ENCODE assay signal across 9 mouse cellular contexts in genomic region chr16:21793080-21793810, GRCm38 (mm10). TPM values are rescaled to one million over a fixed set of nuclear protein-coding genes. Genes with fewer than 3 reads are reported as not detected.
DNase-seq lines count a peak whose midpoint lies in the region; ATAC-seq and TF ChIP-seq lines count a peak whose summit lies in the region.
"Not testable (repeated sequence)": the region's sequence is repeated elsewhere in the genome, so short reads cannot be mapped to it uniquely, and the experiment has no call there.
"Had no signal": no experiment of that assay in that cellular context is flagged by ENCODE, and none has a peak within 500 bp of the region (broad histone marks: within the 10 kb centered on the region; RNA-seq: fewer than 3 reads in every experiment).

No protein-coding gene starts in this region.

- peak overlapping the region; percentile 83 for H3K4me3 ChIP-seq in forebrain, embryonic 14.5 days (ENCODE audit: low read depth, low read length)
- H3K4me3 ChIP-seq in heart, embryonic 16.5 days (ENCODE audit: low read length): peak overlapping the region; percentile 84
- peak overlapping the region; percentile 65 for H3K4me3 ChIP-seq in intestine, postnatal 0 days (ENCODE audit: low read depth, low read length)
- not testable (repeated sequence) for H3K4me3 ChIP-seq in liver, adult 2 months (ENCODE audit: insufficient read depth, low read depth, low read length)
- peak overlapping the region; percentile 100 for H3K4me3 ChIP-seq in megakaryocyte, embryonic 14.5 days (replicated peaks)
- peak overlapping the region; percentile 83 for H3K4me3 ChIP-seq in neural tube, embryonic 14.5 days (ENCODE audit: low read depth, low read length)

- H3K9me3 ChIP-seq in forebrain, embryonic 14.5 days (replicated peaks; ENCODE audit: control insufficient read depth, low read length); heart, embryonic 16.5 days (replicated peaks; ENCODE audit: control insufficient read depth, low read length); intestine, postnatal 0 days (ENCODE audit: control insufficient read depth); megakaryocyte, embryonic 14.5 days; neural tube, embryonic 14.5 days (ENCODE audit: control insufficient read depth, low read length): not testable (repeated sequence)

- TF ChIP-seq CTCF in intestine, postnatal 0 days (IDR thresholded peaks at IDR 0.05; ENCODE audit: low read depth); liver, adult 2 months (IDR thresholded peaks at IDR 0.05; ENCODE audit: low read depth, low read length): not testable (repeated sequence)

- 47% methylated on average over 2 of the region's 2 CpGs for WGBS in forebrain, embryonic 14.5 days
- 27% methylated on average over 2 of the region's 2 CpGs for WGBS in heart, embryonic 16.5 days
- 19% methylated on average over 2 of the region's 2 CpGs for WGBS in intestine, postnatal 0 days
- 34% methylated on average over 2 of the region's 2 CpGs for WGBS in liver, adult 2 months
- WGBS in neural tube, embryonic 14.5 days: 40% methylated on average over 2 of the region's 2 CpGs

- TF ChIP-seq POLR2A in liver, adult 2 months (IDR thresholded peaks at IDR 0.05; ENCODE audit: extremely low read depth, insufficient read depth, low read length): not testable (repeated sequence)

- not testable (repeated sequence) for H3K27me3 ChIP-seq in forebrain, embryonic 14.5 days (replicated peaks; ENCODE audit: control insufficient read depth, insufficient read depth, low read length); heart, embryonic 16.5 days (ENCODE audit: control insufficient read depth, insufficient read depth, low read length); intestine, postnatal 0 days (replicated peaks; ENCODE audit: control insufficient read depth, insufficient read depth, low read length); liver, adult 2 months (ENCODE audit: control insufficient read depth, insufficient read depth, low read length); megakaryocyte, embryonic 14.5 days (replicated peaks); neural tube, embryonic 14.5 days (ENCODE audit: control insufficient read depth, insufficient read depth, low read length)

- not testable (repeated sequence) for H3K79me2 ChIP-seq in liver, adult 2 months (ENCODE audit: control insufficient read depth, insufficient read depth, low read length)

- not testable (repeated sequence) for H3K36me3 ChIP-seq in forebrain, embryonic 14.5 days (ENCODE audit: control insufficient read depth, insufficient read depth, low read length); heart, embryonic 16.5 days (ENCODE audit: control insufficient read depth, insufficient read depth); intestine, postnatal 0 days (ENCODE audit: control insufficient read depth, insufficient read depth); liver, adult 2 months (ENCODE audit: control insufficient read depth, insufficient read depth, low read length); neural tube, embryonic 14.5 days (ENCODE audit: control insufficient read depth, insufficient read depth, low read length)
- H3K36me3 ChIP-seq in megakaryocyte, embryonic 14.5 days (replicated peaks; ENCODE audit: low read length): peaks cover 14% of the 10 kb centered on the region

- H3K4me2 ChIP-seq in forebrain, embryonic 14.5 days (ENCODE audit: low read length): peak overlapping the region; percentile 75
- peak overlapping the region; percentile 73 for H3K4me2 ChIP-seq in heart, embryonic 16.5 days (ENCODE audit: low read depth, low read length)
- peak overlapping the region; percentile 71 for H3K4me2 ChIP-seq in intestine, postnatal 0 days (replicated peaks; ENCODE audit: low read depth)
- peak overlapping the region; percentile 79 for H3K4me2 ChIP-seq in neural tube, embryonic 14.5 days (ENCODE audit: low read depth, low read length)

- H3K27ac ChIP-seq in forebrain, embryonic 14.5 days (ENCODE audit: low read depth, low read length): not testable (repeated sequence)
- H3K27ac ChIP-seq in heart, embryonic 16.5 days (ENCODE audit: low read length): peak overlapping the region; percentile 89; the same call in 1 of the 2 replicates
- peak overlapping the region; percentile 83 for H3K27ac ChIP-seq in intestine, postnatal 0 days (ENCODE audit: low read depth, low read length)
- H3K27ac ChIP-seq in liver, adult 2 months (replicated peaks; ENCODE audit: insufficient read depth, low read depth, low read length): peak overlapping the region; percentile 83
- H3K27ac ChIP-seq in neural tube, embryonic 14.5 days (ENCODE audit: low read depth, low read length): peak overlapping the region; percentile 87; the same call in 1 of the 2 replicates

- H3K4me1 ChIP-seq in forebrain, embryonic 14.5 days (ENCODE audit: control insufficient read depth, insufficient read depth, low read length): peaks cover 11% of the 10 kb centered on the region
- H3K4me1 ChIP-seq in heart, embryonic 16.5 days (ENCODE audit: control insufficient read depth, insufficient read depth, low read length); intestine, postnatal 0 days (replicated peaks; ENCODE audit: control insufficient read depth, insufficient read depth, low read length): not testable (repeated sequence)
- H3K4me1 ChIP-seq in liver, adult 2 months (ENCODE audit: control insufficient read depth, insufficient read depth, low read length): peaks cover 12% of the 10 kb centered on the region
- peaks cover 46% of the 10 kb centered on the region for H3K4me1 ChIP-seq in megakaryocyte, embryonic 14.5 days
- H3K4me1 ChIP-seq in neural tube, embryonic 14.5 days (ENCODE audit: control insufficient read depth, insufficient read depth, low read length): peaks cover 12% of the 10 kb centered on the region

- H3K9ac ChIP-seq in forebrain, embryonic 14.5 days (ENCODE audit: low read length): peak overlapping the region; percentile 89
- H3K9ac ChIP-seq in heart, embryonic 16.5 days (ENCODE audit: low read length): peak overlapping the region; percentile 89
- H3K9ac ChIP-seq in intestine, postnatal 0 days (ENCODE audit: low read depth, low read length): peak overlapping the region; percentile 63; the same call in 1 of the 2 replicates
- H3K9ac ChIP-seq in liver, adult 2 months (ENCODE audit: low read depth, low read length): not testable (repeated sequence)
- H3K9ac ChIP-seq in neural tube, embryonic 14.5 days (replicated peaks; ENCODE audit: low read depth, low read length): peak overlapping the region; percentile 76

- DNase-seq in 416B (ENCODE audit: low read depth): peak; percentile 31
- DNase-seq in c-Kit-positive CD71-positive TER-119-negative erythroid progenitor cells, embryonic 14.5 days (ENCODE audit: low read depth): peak; percentile 33
- DNase-seq in forebrain, embryonic 14.5 days (ENCODE audit: low spot score); liver, adult 2 months (ENCODE audit: extremely low read depth, low read depth, low spot score): not testable (repeated sequence)

- not testable (repeated sequence) for ATAC-seq in forebrain, embryonic 14.5 days; heart, embryonic 16.5 days (replicated peaks; ENCODE audit: extremely low read depth, insufficient read depth, low FRiP score); intestine, postnatal 0 days; neural tube, embryonic 14.5 days (ENCODE audit: low read depth)

RNA-seq across cellular contexts. Expression of gene Map3k13, which starts 0.9 kb away (rescaled TPM):
- 4.2 and 6.2 TPM in 2 replicates for polyA plus RNA-seq in forebrain, embryonic 14.5 days (2014; fragmentation: Nextera tagmentation; extraction: Ambion mirVana)
- polyA plus RNA-seq in heart, embryonic 16.5 days (2015; fragmentation: Nextera tagmentation; extraction: Ambion mirVana): 0.62 and 0.76 TPM in 2 replicates
- polyA plus RNA-seq in intestine, postnatal 0 days (2015; fragmentation: Nextera tagmentation; extraction: Ambion mirVana): 4.7 and 5.6 TPM in 2 replicates
- 7.0 and 8.8 TPM in 2 replicates for total RNA-seq in liver, adult 2 months (2014; rRNA removed)
- 3.8 and 5.3 TPM in 2 replicates for polyA plus RNA-seq in liver, adult 2 months (2012; rRNA removed)
- polyA plus RNA-seq in megakaryocyte, embryonic 14.5 days (2012; ENCODE audit: insufficient read depth, low replicate concordance): 0.03 TPM in 1 of 2 replicates, not detected in the other
- 10.7 and 13.0 TPM in 2 replicates for polyA plus RNA-seq in neural tube, embryonic 14.5 days (2014; fragmentation: Nextera tagmentation; extraction: Ambion mirVana)
- total RNA-seq: hematopoietic stem cell, adult 5-6 weeks had no signal

RNA-seq across cellular contexts. Expression of gene Ehhadh, which starts 5.6 kb away (rescaled TPM):
- 0.77 and 0.97 TPM in 2 replicates for polyA plus RNA-seq in forebrain, embryonic 14.5 days (2014; fragmentation: Nextera tagmentation; extraction: Ambion mirVana)
- 3.0 and 3.6 TPM in 2 replicates for polyA plus RNA-seq in heart, embryonic 16.5 days (2015; fragmentation: Nextera tagmentation; extraction: Ambion mirVana)
- 36.4 and 38.3 TPM in 2 replicates for polyA plus RNA-seq in intestine, postnatal 0 days (2015; fragmentation: Nextera tagmentation; extraction: Ambion mirVana)
- total RNA-seq in liver, adult 2 months (2014; rRNA removed): 263 and 266 TPM in 2 replicates
- 168 and 174 TPM in 2 replicates for polyA plus RNA-seq in liver, adult 2 months (2012; rRNA removed)
- polyA plus RNA-seq in megakaryocyte, embryonic 14.5 days (2012; ENCODE audit: insufficient read depth, low replicate concordance): 0.30 TPM in 1 of 2 replicates, not detected in the other
- 2.0 and 2.4 TPM in 2 replicates for polyA plus RNA-seq in neural tube, embryonic 14.5 days (2014; fragmentation: Nextera tagmentation; extraction: Ambion mirVana)
